Mouse (Mus musculus): ENCODE measurements around the gene Fhit. TPM values are rescaled to one million over a fixed set of nuclear protein-coding genes. Genes with fewer than 3 reads are reported as not detected.

Fhit gene
- total RNA-seq, 2 experiments from 2014 or later = 0.79 to 0.95 TPM

- Histone ChIP-seq H3K27ac (no peak overlapping the region), H3K4me3 (no peak overlapping the region)
- TF ChIP-seq CTCF (IDR thresholded peaks at IDR 0.05) = no peak
- peak; percentile 22 for DNase-seq
- intact Hi-C loops (cut with DNase I) = no loop called here
These were observed 506.0 kb downstream of the Fhit start for GRCm38 (mm10) chr14:10655842-10656241.

GRCm38 (mm10) chr14:10647832-10648231 lies 514.0 kb downstream of the Fhit start:
- DNase-seq = peak; percentile 51
- no peak for TF ChIP-seq CTCF (IDR thresholded peaks at IDR 0.05)
- Histone ChIP-seq H3K27ac (no peak overlapping the region), H3K4me3 (no peak overlapping the region)
- intact Hi-C loops (cut with DNase I) = no loop called here

- no peak for DNase-seq
- Histone ChIP-seq H3K27ac (no peak overlapping the region), H3K4me3 (no peak overlapping the region)
- TF ChIP-seq CTCF (IDR thresholded peaks at IDR 0.05) = no peak
- intact Hi-C loops (cut with DNase I) = no loop called here
These were observed 530.1 kb downstream of the Fhit start for GRCm38 (mm10) chr14:10631783-10632182.

- no peak for TF ChIP-seq CTCF (IDR thresholded peaks at IDR 0.05)
These were observed 530.9 kb downstream of the Fhit start for GRCm38 (mm10) chr14:10630831-10631360.

GRCm38 (mm10) chr14:10593467-10593866 lies 568.4 kb downstream of the Fhit start:
- Histone ChIP-seq H3K27ac (no peak overlapping the region), H3K4me3 (no peak overlapping the region)
- no peak for TF ChIP-seq CTCF (IDR thresholded peaks at IDR 0.05)
- DNase-seq = no peak
- intact Hi-C loops (cut with DNase I) = no loop called here

More at GRCm38 (mm10) chr14:10630831-10631360, 530.9 kb downstream of the Fhit start:
- intact Hi-C loops (cut with DNase I) = no loop called here
- no peak overlapping the region for H3K27ac ChIP-seq
- no peak for DNase-seq
- no peak overlapping the region for H3K4me3 ChIP-seq

GRCm38 (mm10) chr14:10568937-10569552 lies 592.8 kb downstream of the Fhit start:
- no peak overlapping the region for H3K4me3 ChIP-seq
- intact Hi-C loops (cut with DNase I) = no loop called here
- TF ChIP-seq CTCF (IDR thresholded peaks at IDR 0.05) = no peak
- H3K27ac ChIP-seq = no peak overlapping the region
- DNase-seq = no peak

GRCm38 (mm10) chr14:10567771-10568170 lies 594.1 kb downstream of the Fhit start:
- intact Hi-C loops (cut with DNase I) = no loop called here
- DNase-seq = no peak
- TF ChIP-seq CTCF (IDR thresholded peaks at IDR 0.05) = no peak
- Histone ChIP-seq H3K4me3 (no peak overlapping the region), H3K27ac (no peak overlapping the region)

- TF ChIP-seq CTCF (IDR thresholded peaks at IDR 0.05) = no peak
- DNase-seq = no peak
- H3K27ac ChIP-seq = no peak overlapping the region
- intact Hi-C loops (cut with DNase I) = no loop called here
- H3K4me3 ChIP-seq = no peak overlapping the region
These were observed 607.1 kb downstream of the Fhit start for GRCm38 (mm10) chr14:10554755-10555154.

- DNase-seq = no peak
- intact Hi-C loops (cut with DNase I) = no loop called here
- H3K4me3 ChIP-seq = no peak overlapping the region
- no peak overlapping the region for H3K27ac ChIP-seq
- TF ChIP-seq CTCF (IDR thresholded peaks at IDR 0.05) = no peak
These were observed 613.2 kb downstream of the Fhit start for GRCm38 (mm10) chr14:10548632-10549031.

- no peak overlapping the region for H3K4me3 ChIP-seq
- intact Hi-C loops (cut with DNase I) = no loop called here
- H3K27ac ChIP-seq = no peak overlapping the region
- no peak for DNase-seq
- no peak for TF ChIP-seq CTCF (IDR thresholded peaks at IDR 0.05)
These were observed 615.9 kb downstream of the Fhit start for GRCm38 (mm10) chr14:10545916-10546315.

- H3K27ac ChIP-seq = no peak overlapping the region
- H3K4me3 ChIP-seq = no peak overlapping the region
- intact Hi-C loops (cut with DNase I) = no loop called here
- no peak for TF ChIP-seq CTCF (IDR thresholded peaks at IDR 0.05)
- no peak for DNase-seq
These were observed 627.0 kb downstream of the Fhit start for GRCm38 (mm10) chr14:10534862-10535261.

- no peak overlapping the region for H3K27ac ChIP-seq
- DNase-seq = no peak
- intact Hi-C loops (cut with DNase I) = no loop called here
- no peak for TF ChIP-seq CTCF (IDR thresholded peaks at IDR 0.05)
- H3K4me3 ChIP-seq = no peak overlapping the region
These were observed 629.9 kb downstream of the Fhit start for GRCm38 (mm10) chr14:10531748-10532500.

GRCm38 (mm10) chr14:10526800-10527199 lies 635.0 kb downstream of the Fhit start:
- no peak overlapping the region for H3K27ac ChIP-seq
- H3K4me3 ChIP-seq = no peak overlapping the region
- intact Hi-C loops (cut with DNase I) = no loop called here
- no peak for TF ChIP-seq CTCF (IDR thresholded peaks at IDR 0.05)
- DNase-seq = no peak
